ENCODE assay signal across 34 mouse cellular contexts in the genomic region with DNA sequence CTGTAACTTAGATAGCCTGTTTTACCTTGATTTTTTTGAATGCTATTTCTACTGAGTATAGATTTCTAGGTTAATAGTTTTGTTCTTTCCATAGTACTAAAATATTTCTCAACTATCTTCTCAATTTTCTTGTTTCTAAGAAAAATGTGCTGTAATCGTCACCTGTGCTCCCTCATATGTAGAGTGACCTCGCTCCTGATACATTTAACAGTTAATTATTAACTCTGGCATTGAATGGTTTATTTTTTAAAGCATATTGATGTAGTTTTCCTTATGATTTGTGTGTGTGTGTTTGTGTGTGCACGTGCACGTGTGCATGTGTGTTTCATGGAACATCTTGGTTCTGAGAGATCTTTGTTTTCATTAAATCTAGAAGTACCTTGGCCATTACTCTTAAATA.
"Had no signal": no experiment of that assay in that cellular context is flagged by ENCODE, and none has a peak within 500 bp of the region (broad histone marks: within the 10 kb centered on the region; RNA-seq: fewer than 3 reads in every experiment).

No protein-coding gene starts in this region.

- ATAC-seq: hindbrain, embryonic 16.5 days; hindbrain, postnatal 0 days; inflammation-experienced regulatory T-cells, adult 6 months; intestine, embryonic 16.5 days had no signal

- H3K4me1 ChIP-seq: heart, embryonic 10.5 days; heart, embryonic 12.5 days; heart, embryonic 13.5 days; heart, embryonic 15.5 days; hindbrain, embryonic 10.5 days; hindbrain, embryonic 12.5 days; hindbrain, embryonic 13.5 days; hindbrain, embryonic 15.5 days had no signal

- H3K36me3 ChIP-seq: heart, embryonic 10.5 days; heart, embryonic 12.5 days; heart, embryonic 13.5 days; heart, embryonic 15.5 days; hindbrain, embryonic 10.5 days; hindbrain, embryonic 12.5 days; hindbrain, embryonic 13.5 days; hindbrain, embryonic 15.5 days; kidney, embryonic 15.5 days had no signal

- H3K9ac ChIP-seq: heart, embryonic 12.5 days; heart, embryonic 13.5 days; heart, embryonic 15.5 days; hindbrain, embryonic 12.5 days; hindbrain, embryonic 13.5 days; hindbrain, embryonic 14.5 days; hindbrain, embryonic 15.5 days; kidney, embryonic 15.5 days had no signal

- H3K4me3 ChIP-seq: heart, adult 2 months; heart, embryonic 10.5 days; heart, embryonic 12.5 days; heart, embryonic 13.5 days; heart, embryonic 15.5 days; hindbrain, embryonic 10.5 days; hindbrain, embryonic 12.5 days; hindbrain, embryonic 13.5 days; hindbrain, embryonic 15.5 days; kidney, embryonic 15.5 days; layer of hippocampus, adult 2 months had no signal

- H3K27ac ChIP-seq: heart, adult 2 months; heart, embryonic 10.5 days; heart, embryonic 13.5 days; heart, embryonic 15.5 days; hindbrain, embryonic 10.5 days; hindbrain, embryonic 12.5 days; hindbrain, embryonic 13.5 days; hindbrain, embryonic 14.5 days; hindbrain, embryonic 15.5 days; hindbrain, postnatal 0 days; kidney, embryonic 15.5 days; kidney, postnatal 0 days; layer of hippocampus, adult 2 months had no signal

- H3K27me3 ChIP-seq: heart, embryonic 12.5 days; heart, embryonic 13.5 days; heart, embryonic 15.5 days; hindbrain, embryonic 12.5 days; hindbrain, embryonic 13.5 days; hindbrain, embryonic 15.5 days; kidney, embryonic 15.5 days had no signal

- DNase-seq: heart, adult 2 months; heart, postnatal 10 days; heart, postnatal 14 days; heart, postnatal 36 days; heart, postnatal 4 days; kidney, adult 11 months; kidney, adult 18-20 months; kidney, adult 2 months; kidney, adult 8-10 months; kidney, adult 9 months; kidney, postnatal 10 days; kidney, postnatal 14 days; kidney, postnatal 25 days; kidney, postnatal 36 days; kidney, postnatal 4 days; layer of hippocampus, adult 9-11 months; layer of hippocampus, postnatal 36 days had no signal

- H3K4me2 ChIP-seq: heart, embryonic 11.5 days; heart, embryonic 12.5 days; heart, embryonic 13.5 days; heart, embryonic 15.5 days; hindbrain, embryonic 12.5 days; hindbrain, embryonic 13.5 days; hindbrain, embryonic 14.5 days; hindbrain, embryonic 15.5 days; kidney, embryonic 15.5 days had no signal

- H3K9me3 ChIP-seq: heart, embryonic 10.5 days; heart, embryonic 12.5 days; heart, embryonic 13.5 days; heart, embryonic 15.5 days; hindbrain, embryonic 10.5 days; hindbrain, embryonic 12.5 days; hindbrain, embryonic 13.5 days; hindbrain, embryonic 15.5 days; kidney, embryonic 15.5 days had no signal
